Mouse (Mus musculus) frontal cortex, postnatal 14 days (tissue): ENCODE measurements around the gene Car14.
"Not testable (repeated sequence)": the region's sequence is repeated elsewhere in the genome, so short reads cannot be mapped to it uniquely, and the experiment has no call there.

ENCODE experiments used
- DNase-seq, 2 experiments: peaks; one replicate each; pipeline ENCODE4 v3.0.0; 2022; ENCODE audit warnings: low spot score in 2 of 2

The Car14 gene

DNA sequence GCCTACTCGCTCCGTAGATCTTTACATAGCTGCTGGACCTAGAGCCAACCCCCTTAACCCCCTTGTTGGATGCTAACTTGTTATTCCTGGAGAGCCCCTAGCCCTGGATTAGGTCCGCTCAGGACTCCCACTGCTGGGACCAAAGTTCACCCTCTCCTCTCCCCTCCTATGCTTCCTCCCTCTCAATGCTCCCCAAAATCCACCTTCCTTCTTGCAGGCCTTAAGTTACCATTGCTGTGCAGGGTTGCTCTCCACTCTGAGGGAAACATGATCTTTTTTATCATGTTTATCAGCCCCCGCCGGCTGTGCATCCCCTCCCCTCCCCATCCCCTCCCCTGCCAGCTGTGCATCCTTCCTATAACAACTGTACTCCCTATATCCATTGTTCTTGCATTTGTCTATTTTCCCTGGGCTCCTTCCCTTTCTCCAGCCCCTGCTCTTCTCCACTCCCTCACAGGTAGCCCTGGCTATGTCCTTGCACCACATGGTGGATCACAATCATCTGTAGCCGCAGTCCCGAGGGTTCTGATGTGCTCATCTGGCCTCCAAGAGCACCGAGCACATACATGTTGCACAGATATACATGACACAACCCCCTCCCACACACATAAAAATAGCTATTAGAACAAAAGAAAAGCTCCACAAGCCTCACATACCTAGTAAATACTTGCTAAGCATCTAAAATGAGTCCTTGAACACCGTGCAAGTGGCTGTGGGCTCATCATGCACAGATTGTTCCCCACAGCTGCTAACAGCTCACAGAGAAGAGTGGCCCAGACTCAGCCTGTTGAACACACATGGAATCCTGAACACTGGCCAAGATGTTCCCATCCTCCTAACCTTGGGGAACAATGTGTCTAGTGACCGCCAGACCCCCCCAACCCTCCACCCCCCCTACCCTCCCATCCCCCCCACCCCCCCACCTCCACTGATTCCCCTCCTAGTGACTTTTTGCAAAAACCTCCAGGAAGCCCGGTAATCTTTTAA is 12.1 kb downstream of the Car14 start:
- DNase-seq: no peak

DNA sequence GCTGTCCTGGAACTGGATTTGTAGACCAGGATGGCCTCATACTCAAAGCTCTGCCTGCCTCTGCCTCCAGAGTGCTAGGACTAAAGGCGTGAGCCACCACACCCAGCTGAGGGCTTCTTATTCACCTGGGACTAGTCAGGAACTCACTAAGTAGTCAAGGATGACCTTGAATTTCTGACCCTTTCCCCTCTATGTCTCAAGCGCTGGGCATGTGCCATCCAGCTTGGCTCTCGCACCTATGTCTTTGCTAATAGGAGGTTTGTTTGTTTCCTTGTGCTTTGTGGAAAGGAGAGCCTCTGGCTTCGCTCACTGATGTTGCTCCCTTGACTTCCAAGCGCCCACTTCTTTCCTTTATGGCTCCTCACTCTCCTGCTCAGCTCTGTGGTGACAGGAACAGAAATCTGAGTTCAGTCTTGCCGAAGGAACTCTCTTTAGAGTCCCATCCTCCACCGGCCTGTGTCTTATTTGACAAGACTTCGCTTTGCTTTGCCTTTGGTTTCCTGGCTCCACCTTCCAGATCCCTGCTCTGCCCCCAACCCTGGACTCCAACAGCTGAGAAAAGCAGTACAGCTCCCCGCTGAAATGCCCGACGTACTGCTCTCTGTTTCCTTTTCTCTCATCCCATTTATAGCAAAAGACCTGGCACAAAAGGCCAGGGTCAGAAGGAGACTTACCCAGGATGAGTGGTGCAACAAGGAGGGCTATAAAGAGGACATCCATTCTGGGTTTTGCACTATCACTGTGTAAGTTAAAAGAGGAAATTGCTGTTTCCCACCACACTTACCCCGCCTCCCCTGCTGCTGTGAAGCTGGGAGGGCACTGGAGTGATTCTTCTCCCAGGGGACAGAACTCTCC is 13.1 kb downstream of the Car14 start, which contains the start of gene BC028528:
TSS of gene BC028528 (minus strand) at position 795 of the 855 bp plus-strand sequence.
- no peak for DNase-seq

DNA sequence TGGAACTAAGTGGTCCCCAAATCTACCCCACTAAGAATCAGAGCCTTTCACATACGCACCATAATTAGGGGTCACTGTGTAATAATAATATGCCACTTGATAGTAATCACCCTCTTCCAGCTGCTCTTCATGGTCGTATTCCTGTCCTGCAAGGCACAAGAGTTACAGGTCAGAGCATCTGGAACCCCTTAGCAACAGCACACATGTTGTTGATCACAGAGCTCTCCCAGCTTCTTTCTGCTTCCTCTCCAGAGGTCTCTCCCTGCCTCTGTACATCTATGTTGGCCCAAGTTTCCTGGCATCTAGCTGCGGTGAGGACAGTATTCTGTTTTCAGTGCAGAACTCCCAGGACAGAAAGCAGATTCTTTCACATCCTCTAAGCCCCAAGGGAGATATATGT is 14.8 kb downstream of the Car14 start:
- DNase-seq: no peak

DNA sequence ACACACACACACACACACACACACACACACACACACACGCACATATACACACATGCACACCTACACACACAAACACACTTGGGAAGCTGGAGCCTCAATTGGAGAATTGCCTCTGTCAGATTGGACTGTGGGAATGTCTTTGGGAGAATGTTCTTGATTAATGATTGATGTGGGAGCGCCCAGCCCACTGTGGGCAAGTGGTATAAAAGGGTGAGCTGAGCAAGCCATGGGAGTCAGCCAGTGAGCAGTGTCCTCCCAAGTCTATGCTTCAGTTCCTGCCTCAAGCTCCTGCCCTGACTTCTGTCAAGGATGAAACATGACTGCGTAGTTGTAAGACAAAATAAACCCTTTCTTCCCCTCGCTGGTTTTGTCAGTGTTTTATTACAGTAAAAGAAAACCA is 16.9 kb downstream of the Car14 start:
- DNase-seq: no peak

DNA sequence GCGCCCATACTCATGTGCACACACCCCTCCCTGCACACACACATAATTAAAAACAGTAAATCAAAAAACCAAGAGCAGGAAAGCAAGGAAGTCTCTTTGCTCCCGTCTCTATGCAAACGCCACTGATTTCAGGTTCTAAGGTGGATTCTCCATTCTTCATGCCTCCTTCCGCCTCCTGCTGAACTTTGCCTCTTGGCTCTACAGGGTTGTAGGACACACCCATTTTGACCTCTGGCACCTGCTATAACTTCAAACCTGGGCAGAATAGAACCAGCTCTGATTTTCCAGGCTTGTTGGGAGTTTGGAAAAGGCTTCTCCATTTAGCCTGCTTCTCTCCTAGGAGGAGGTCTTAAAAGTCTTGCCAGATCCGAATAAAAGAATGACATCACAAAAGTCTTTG is 20.1 kb downstream of the Car14 start:
- no peak for DNase-seq

DNA sequence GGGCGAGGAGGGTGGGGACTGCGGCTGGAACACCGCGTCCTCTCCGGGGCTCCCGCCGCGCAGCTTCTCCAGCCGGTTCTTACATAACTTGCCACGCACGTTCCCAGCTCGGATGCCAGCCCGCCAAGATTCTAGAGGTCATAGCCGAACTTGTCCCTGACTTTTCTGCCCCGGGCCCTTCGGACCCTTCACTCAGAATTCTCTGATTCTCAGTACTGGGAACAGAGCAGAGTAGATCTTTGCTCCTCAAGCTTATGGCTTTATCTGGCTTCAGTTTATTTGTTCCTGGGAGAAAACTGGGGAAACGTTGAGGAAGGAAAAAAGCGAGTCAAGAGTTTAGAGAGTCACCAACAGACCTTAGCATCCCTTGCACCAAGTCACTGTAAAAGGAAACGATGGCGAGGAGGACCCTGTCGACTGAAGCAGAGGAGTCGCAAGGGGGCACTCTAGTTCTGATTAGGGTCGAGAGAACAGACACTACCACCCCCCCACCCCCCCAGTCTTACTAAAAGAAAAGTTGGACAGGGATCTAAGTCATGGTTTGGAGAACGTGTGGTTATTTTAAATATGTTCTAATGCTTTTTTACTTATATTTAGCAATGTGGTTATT is 21.6 kb downstream of the Car14 start:
- peak; percentile 54 to 69 for DNase-seq

DNA sequence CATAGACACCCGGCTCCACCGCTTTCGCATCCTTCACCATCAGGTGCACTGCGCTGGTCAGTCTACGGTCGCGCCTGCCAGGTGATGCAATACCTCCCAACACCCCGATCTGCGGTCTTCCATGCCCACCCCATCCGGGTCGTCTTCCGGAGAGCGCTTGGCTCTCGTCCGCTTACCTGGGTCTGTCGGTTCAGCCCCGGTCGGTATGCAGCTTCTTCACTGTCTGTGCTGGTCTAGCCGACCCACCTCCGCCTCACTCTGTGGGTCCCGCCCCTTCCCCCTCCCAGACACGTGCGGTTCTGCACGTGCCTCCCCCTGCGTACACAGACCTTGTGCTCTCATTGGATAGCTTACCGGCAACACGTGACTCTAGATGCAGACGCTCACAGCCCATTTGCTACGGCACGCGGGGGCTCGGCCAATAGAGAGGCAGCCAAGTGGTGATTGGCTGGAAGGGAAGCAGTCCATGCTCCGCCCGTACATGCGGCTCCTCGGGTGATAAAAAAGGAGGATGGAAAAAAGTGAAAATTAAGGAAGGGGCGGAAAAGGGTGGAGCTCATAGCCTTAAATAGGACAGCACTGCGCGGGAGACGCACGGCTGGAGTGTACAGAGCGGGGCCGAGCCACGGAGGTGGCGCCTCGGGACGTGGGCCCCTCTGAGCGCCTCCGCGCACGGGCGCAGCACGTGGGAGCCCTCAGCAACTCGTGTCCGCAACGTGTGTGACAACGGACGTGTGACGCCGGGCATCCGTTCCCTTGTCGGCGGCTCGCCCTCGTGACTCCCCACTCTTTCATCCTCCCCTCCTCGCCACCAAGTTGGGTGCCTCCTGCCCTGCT is 22.3 kb downstream of the Car14 start, which contains the start of gene Ciart:
TSS of gene Ciart (minus strand) at position 273 of the 837 bp plus-strand sequence.
- DNase-seq: peak; percentile 95 to 97

DNA sequence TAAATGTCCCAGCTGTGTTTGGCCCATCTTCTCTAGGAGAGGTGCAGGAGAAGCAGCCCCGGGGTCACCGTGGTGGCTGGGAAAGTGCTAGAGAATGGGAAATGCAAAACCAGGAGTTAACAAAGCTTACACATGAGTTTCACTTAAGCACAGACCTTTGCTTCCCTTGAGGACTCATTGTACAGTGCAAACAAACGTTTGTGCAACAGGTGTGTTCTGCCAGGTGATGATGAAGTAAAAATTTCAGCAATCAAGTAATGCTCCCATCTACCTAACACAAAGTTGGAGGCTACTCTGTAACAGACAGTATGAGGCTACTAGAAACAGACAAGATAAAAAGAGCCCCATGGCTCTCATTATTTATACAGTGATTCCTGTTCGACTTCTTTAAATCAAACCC is 25.4 kb downstream of the Car14 start:
- DNase-seq: no peak

DNA sequence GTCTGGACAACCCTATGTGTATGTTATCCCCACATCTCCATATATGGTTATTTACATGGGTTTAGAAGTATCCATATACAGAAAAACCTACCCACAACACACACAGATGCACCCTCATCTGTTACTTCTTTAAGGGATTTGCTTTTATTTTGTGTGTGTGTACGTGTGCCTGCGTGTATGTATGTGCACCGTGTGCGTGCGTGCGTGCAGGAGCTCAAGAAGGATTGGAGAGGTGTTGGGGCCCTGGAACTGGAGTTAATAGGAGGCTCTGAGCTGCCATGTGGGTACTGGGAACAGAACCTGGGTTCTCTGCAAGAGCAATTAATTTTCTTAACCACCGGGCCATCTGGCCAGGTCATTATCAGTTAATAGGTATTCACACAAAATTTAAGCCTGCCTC is 32.4 kb downstream of the Car14 start:
- no peak for DNase-seq

DNA sequence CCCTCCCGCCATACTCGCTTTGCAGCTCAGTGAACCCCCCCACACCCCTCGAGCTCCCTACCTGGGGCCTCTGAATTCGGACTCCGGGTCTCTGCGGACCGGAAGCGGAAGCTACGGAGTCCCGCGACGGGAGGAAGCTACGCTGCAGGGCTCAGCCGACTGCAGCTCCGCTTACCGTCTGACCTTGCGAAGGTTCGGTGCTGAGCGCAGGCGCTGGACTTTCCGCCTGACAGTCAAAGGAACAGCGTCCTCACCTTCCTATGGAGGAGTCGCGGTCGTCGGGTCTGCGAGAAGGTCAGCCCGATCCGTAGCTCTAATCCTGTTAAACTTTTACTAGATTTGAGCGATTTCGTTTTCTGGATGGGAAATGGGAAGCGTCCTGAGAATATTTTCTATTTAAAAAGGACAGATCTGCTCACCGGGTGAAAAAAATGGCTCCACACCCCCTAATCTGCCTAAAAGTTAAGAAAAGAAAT is 33.1 kb downstream of the Car14 start, which contains the start of gene Mrps21:
TSS of gene Mrps21 (minus strand) at position 128 of the 476 bp plus-strand sequence.
- DNase-seq: peak; percentile 76 to 77

DNA sequence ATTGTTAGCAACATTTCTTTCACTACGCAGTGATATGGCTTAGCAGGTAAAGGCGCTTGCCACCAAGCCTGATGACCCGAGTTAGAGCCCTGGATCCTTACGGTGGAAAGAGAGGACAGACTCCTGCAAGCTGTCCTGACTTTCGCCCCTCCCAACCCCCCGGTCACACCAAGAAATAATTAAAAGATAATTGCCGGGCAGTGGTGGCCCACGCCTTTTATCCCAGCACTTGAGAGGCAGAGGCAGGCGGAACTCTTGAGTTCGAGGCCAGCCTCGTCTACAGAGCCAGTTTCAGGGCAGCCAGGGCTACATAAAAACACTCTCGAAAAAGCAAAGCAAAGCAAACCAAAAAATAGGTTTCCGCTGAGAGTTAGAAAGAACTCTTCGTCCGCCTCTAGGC is 33.5 kb downstream of the Car14 start:
- no peak for DNase-seq

DNA sequence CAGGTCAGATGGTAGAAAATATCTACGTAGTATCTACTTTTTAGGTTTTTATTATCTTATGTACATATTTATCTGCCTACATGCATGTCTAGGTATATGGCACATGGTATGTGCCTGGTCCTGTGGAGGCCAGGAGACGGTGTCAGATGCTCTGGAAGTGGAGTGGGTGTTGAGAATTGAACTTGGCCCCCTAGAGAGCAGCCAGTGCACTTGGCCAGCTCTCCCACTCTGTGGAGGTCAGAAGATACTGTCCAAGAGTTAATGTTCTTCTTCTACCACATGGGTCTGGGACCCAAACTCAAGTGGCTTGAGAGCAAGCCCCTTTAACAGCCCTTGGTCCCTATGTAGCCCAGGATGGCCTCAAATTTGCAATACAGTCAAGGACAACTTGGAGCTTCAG is 37.1 kb downstream of the Car14 start:
- no peak for DNase-seq

DNA sequence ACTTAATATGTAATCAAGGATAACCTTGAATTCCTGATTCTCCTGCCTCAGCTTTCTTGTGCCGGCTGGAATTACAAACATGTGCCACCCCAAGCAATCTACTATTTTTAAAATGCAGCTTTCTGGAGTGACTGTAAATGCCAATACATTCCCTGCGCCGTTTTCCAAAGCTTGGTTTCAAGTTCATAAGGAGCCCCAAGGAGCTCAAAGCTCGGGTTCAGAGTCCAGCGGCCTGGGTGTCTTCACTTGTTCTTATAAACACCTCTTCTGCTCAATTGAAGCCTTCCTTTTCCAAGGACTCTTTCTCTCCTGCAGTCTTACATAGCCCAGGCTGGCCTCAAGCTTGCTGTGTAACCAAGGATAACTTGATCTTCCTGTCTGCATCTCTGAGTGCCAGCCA is 38.4 kb downstream of the Car14 start:
- DNase-seq: no peak

DNA sequence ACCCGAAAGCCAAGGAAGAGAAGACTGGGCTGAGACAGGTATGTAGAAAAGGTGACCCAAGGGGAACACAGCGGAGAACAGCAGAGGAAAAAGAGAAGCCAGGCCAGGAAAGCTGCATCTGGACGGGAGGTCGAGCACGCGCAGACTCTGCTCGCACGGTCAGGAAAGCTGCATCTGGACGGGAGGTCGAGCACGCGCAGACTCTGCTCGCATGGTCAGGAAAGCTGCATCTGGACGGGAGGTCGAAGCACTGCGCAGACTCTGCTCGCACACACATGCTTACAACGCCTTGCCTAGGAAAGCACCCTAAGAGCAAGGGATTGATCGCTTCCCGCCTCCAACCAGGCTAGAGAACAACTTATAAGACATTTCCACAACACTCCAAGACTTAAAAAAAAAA is 38.9 kb downstream of the Car14 start:
- no peak for DNase-seq

DNA sequence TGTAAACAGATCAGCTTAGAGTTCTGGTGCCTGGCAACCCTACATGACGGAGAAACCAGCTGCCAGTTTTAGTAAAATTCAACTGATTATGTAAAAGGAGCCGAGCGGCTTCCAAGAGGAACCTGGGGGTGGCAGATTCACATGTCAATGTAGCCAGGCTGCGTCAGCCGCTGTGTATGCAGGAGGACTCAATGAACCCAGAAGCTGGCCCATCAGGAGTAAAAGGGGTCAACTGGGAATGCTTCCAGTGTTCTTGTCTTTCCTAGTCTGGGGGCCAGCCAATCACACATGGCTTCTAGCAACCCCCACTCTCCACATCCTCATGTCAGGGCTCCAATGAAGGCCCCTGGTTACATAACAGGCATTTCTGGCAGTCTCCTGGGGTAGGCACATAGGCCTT is 39.4 kb downstream of the Car14 start:
- peak; percentile 52 to 65 for DNase-seq

DNA sequence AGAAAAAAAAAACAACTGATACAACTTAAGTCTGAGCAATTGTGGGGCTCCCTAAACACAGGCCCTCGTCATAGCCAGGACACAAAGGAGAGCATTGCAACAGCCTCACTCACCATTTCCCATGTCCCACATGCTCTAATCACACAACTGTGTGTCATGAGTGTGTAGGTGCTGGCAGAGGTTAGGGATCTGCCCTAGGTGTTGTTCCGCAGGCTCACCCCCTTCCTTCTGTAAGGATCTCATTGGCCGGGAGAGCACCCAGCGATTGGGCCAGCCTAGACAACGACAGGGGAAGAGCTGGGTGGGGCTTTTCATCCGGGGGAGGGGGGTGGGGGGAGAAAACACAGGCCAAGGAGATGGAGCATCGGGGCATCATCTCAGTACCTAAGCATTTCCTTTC is 40.9 kb downstream of the Car14 start:
- DNase-seq: no peak

DNA sequence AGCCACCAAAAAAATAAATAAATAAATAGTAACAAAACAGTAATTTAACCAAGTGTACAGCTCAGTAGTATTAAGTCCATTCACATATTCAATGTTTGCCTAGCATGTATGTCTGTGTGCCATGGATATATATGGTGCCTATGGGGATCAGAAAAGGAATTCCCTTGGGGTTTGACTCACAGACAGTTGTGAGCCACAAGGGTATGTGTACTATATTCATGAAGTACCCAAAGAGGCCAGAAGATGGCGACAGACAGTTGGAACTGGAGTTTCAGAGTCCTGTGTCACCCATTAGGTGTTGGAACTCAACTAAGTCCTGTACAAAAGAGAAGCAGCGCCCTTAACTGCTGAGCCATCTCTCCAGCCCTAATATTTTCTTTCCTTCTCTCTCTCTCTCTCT is 42.7 kb downstream of the Car14 start:
- peak in 1 of 2 experiments; percentile 37 for DNase-seq

DNA sequence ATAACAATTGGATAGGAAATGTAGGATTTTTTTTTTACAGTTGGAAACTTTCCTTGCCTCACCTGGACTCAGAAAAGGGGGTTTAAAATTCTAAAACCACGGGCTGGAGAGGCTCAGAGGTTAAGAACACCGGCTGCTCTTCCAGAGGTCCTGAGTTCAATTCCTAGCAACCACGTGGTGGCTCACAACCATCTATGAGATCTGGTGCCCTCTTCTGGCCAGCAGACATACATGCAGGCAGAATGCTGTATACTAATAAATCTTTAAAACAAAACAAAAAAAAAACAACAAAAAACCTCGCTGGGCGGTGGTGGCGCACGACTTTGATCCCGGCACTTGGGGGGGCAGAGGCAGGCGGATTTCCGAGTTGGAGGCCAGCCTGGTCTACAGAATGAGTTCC is 43.3 kb downstream of the Car14 start:
- no peak for DNase-seq

DNA sequence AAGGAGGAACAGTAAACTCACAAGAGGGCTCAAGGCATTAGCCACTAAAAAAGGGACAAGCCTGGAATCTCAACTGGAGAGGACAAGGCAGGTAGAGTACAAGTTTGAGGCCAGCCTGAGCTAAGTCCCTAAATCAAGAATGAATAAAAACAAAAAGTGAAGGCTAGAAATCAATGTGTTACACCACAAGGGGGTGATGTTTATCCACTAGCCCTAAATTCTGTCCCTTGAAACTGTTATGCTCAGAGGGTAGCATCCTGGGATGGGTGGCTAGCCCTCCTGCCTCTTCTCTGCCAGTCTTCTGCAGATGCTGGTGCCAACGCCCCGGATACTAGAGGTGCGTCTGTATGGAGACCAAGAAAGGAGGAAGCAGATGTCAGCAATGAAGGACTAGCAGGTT is 44.2 kb downstream of the Car14 start:
- no peak for DNase-seq

DNA sequence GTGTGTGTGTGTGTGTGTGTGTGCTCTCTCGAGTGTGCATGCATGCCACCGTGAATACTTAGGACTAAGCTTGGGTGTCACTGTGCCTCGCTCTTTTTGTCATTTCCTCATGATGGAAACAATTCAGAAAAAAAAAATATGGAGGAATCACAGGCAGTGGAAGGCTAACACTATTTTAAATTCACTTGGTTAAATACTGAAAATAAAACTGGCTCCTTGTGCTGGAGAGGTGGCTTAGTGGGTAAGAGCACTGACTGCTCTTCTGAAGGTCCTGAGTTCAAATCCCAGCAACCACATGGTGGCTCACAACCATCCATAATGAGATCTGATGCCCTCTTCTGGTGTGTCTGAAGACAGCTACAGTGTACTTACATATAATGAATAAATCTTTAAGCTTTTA is 46.2 kb downstream of the Car14 start:
- DNase-seq: not testable (repeated sequence)

DNA sequence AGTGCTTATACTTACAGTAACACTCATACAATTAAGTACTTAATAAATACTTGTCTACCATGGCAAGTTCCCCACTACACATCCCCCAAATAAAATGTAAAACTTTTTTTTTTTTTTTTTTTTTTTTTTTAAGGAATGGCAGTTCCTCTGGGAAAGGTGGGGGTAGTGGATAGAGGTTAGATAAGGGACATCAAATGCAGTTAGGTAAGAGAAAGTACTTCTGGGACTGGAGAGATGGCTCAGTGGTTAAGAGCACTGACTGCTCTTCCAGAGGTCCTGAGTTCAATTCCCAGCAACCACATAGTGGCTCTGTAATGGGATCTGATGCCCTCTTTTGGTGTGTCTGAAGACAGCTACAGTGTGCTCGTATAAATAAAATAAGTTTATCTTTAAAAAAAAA is 47.4 kb downstream of the Car14 start:
- DNase-seq: not testable (repeated sequence)
